Mouse (Mus musculus): Measurements from ENCODE around the gene Syk. TPM values are rescaled to one million over a fixed set of nuclear protein-coding genes. Genes with fewer than 3 reads are reported as not detected.
A peak's percentile ranks its signal among the peaks of the same experiment; 100 is the strongest.

Syk gene
- total RNA-seq, 4 experiments from 2014 or later = 3.5 to 5.8 (median 4.2) TPM

DNA sequence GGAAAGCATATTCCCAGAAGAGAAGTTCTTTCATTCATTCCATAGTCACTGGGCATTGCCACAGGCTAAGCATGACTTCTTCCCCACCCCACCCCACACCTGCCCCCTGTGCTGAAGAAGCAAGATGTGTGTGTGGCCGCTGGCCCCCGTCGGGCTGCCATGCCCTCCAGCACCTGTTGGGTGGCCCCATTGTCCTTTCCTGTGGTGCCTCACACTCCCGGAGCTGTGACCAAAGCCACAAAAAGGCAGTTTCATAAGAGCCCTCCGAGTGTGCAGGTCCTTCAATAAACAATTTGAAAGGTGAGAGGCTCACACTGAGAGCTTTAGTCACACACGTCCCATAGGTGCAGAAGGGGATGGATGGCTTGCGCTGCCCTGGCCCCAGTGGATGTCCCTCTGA lies 16.2 kb upstream of the Syk start:
- no peak for DNase-seq (ENCODE audit: low spot score in 2 of 2)

DNA sequence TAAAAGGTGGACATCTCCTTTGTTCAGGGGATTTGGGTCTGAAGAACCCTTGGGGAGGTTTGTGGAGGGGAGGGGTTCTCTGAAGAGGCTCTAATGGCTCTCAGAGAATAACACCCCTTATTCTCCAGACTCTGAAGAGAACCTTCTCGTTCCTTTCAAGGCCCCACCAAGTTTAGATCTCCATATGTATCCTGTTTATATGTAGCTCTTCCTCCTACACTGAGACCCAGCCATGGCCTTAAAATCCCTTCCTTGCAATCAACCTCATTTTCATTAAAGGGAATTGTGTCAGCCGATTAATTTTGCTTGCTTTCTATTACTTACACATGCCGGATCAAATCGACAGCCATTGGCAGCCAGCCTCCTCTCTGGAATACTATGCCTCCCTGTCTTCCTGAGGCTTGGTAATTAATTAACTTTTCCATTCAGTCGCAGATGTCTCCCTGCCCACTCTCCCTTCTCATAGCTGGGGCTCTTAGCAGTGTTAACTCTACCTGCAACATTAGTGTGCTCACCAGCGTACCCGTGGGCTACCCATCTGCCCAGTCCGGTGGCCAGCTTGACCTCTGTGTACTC lies 13.7 kb upstream of the Syk start:
- DNase-seq (ENCODE audit: low spot score in 2 of 2) = peak; percentile 26 to 50

- peak; percentile 75 to 78 for DNase-seq (ENCODE audit: low spot score in 2 of 2)
Observed at GRCm38 (mm10) chr13:52570276-52570675, 12.7 kb upstream of the Syk start.

DNA sequence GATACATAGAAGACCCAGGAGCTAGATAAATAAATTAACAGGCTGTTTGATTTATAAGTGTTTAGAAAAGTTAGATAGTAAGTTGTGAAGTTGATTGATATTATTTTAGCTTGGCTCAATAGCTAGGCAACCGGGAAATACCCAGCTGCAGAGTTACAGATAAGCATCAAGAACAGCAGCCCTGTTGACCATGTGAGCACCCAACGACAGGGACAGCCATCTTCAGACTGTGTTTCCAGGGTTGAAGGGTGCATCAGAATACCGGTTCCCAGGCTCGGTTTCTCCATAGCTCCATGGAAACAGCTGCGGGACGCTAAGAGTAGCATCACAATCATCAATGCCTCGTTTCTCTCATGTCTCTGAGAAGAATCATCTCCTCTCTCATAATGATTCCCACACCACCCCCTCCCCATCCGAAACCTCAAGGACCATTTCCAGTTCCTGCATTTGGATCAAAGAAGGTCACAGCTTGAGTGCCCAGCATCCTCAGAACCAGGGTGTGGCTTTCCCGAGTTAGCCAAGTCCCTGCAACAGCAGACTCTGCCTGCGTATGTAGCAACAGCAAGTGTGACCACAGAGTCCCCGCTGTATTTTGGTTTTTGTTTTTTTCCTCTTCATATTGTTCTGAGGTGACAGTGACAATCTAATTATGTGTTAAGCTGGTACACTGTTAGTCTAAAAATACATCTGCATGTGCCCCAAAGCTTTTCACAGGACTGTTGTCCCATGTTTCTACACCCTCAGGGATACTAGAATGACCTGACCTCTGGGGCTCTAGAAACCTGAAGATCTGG lies 11.2 kb upstream of the Syk start:
- no peak for DNase-seq (ENCODE audit: low spot score in 2 of 2)

DNA sequence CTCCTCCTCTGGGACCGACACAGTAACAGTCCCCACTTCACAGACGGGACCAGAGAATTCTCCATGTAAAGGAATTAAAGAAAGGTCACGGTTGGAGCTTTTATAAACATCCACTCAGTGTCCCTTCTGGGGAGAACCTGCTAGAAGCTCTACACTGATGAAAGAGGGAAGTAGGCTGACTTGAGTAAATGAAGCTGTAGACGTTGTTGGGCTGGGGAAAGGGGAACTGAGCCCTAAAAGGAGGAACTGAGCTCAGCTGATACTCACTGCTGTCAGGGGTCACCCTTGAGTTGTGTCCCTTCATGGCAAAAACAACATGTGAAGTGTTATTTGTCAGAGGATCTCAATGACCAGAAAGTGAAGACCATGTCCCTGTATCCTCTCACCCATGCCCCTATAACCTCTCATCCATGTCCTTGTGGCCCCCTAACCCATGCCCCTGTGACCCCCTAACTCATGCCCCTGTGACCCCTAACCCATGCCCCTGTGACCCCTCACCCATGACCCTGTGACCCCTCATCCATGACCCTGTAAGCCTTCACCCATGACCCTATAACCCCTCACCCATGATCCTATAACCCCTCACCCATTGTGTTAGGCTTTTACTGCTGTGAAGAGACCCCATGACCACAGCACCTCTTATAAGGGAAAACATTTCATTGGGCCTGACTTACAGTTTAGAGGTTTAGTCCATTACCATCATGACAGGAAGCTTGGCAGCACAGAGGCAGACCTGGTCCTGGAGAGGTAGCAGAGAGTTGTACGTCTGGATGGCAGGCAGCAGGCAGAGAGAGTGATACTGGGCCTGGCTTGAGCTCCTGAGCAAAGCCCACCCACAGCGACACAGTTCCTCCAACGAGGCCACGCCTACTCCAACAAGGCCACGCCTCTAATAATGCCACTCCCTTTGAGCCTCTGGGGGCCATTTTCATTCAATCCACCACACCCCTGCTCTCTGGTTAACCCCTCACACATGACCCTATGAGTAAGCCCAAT lies 10.2 kb upstream of the Syk start:
- DNase-seq (ENCODE audit: low spot score in 2 of 2) = no peak

DNA sequence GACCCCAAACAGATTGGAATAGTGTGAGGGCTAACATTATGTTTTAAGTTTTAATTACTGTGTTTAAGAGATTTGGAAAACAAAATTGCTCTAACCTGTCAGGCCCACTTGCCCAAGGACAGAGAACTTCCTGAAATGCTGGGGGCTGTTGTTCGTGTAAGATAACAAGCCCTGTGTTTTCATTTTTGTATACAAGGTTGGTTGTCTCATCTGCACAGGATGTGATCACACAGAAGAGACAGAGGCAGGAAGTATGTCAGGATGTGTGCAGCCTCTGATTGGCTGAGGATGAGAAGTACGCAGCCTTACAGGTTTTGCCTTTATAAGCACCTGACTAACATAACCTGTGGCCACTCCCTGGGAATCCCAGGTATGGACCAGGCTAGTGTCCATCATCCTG lies 8.7 kb upstream of the Syk start:
- DNase-seq (ENCODE audit: low spot score in 2 of 2) = no peak

DNA sequence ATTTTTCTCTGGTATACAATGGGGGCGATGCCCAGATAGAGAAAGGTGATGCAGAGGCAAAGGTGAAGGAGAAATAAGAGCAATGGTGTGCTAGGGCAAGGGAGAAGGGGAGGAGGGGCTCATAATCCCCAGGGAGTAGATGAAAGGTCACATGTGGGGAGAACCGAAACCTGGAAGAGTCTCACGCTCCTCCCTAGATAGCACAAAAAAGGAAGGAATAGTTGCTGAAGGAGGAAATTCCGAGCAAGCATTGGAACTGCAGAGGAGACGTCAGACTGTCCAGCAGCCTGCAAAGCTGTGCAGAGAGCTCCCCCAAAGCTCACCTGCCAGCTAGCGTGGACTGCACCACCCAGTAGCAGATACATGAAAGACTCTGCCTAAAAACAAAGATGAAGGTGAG lies 7.5 kb upstream of the Syk start:
- DNase-seq (ENCODE audit: low spot score in 2 of 2) = no peak

GRCm38 (mm10) chr13:52576021-52576614 lies 6.9 kb upstream of the Syk start:
- no peak for DNase-seq (ENCODE audit: low spot score in 2 of 2)

GRCm38 (mm10) chr13:52576841-52577240 lies 6.1 kb upstream of the Syk start:
- no peak for DNase-seq (ENCODE audit: low spot score in 2 of 2)

GRCm38 (mm10) chr13:52577326-52577920 lies 5.5 kb upstream of the Syk start:
- no peak for DNase-seq (ENCODE audit: low spot score in 2 of 2)

- no peak for DNase-seq (ENCODE audit: low spot score in 2 of 2)
Observed at GRCm38 (mm10) chr13:52577939-52578338, 5.0 kb upstream of the Syk start.

GRCm38 (mm10) chr13:52578776-52579175 lies 4.2 kb upstream of the Syk start:
- no peak for DNase-seq (ENCODE audit: low spot score in 2 of 2)

DNA sequence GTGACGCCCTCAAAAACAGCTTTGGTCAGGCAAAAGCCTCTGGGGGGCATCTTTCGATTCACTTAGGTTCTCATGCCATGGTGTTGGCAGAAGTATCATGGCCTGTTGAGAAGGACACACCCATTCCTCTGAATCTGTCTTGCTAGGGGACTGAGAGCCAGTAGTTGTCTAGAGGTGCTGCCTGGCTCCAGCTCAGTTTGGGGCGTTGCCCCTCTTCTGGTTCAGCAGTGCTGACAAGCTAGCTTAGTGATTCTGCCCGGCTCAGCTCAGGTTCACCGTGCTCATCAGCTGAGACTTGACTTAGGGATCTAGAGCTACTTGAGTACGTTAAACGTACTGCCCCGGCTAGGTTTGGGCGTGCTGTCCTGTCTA lies 481 bp upstream of the Syk start:
- no peak for DNase-seq (ENCODE audit: low spot score in 2 of 2)

DNA sequence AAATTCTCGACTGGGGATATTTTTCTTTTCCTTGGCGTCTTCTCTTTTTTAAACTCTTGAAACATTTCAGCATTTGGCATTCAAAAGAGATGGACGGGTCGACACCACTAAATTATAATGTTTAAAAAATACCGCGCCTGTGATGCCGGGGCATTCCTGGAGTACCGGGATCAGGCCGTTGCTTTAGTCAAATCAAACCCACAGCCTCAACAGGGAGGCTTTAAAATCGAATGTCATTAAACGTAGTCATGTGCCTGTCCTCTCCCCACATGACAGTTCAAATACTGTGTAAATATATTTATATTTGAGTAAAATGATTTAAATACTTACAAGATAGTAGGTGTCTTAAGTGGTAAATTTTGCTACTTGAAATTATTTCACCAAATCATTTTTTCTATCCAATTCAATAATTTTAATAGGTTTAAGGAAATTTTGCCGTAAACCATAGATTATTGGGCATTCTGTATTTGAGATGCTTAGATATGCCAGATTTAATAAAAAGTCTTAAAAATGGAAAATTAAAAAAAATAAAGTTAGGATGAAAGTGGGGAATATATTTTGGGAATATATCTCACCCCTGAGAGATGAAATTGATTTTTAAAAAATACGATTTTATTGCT lies 1.1 kb downstream of the Syk start:
- DNase-seq (ENCODE audit: low spot score in 2 of 2) = no peak

- DNase-seq (ENCODE audit: low spot score in 2 of 2) = no peak
Observed at GRCm38 (mm10) chr13:52584654-52585455, 1.9 kb downstream of the Syk start.

GRCm38 (mm10) chr13:52587761-52588160 lies 4.8 kb downstream of the Syk start:
- no peak for DNase-seq (ENCODE audit: low spot score in 2 of 2)

DNA sequence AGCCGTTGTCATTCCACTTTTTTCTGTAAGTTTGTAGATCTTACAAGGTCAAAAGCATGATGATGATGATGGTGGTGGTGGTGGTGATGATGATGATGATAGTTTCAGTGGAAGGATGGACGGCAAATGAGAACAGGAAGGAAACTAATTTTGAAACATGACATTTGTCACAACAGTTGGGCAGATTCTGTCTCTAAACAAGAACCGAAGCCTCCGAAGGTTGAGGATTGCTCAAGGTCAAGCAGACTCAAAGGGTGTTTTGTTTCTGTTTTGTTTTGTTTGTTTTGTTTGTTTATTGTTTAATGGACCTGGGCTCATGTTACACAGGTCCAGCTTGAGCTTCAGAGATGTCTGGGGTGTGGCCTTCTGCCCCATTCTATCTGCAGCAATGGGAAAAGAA lies 6.1 kb downstream of the Syk start:
- DNase-seq (ENCODE audit: low spot score in 2 of 2) = no peak

GRCm38 (mm10) chr13:52591831-52592230 lies 8.9 kb downstream of the Syk start:
- no peak for DNase-seq (ENCODE audit: low spot score in 2 of 2)

GRCm38 (mm10) chr13:52596692-52597091 lies 13.7 kb downstream of the Syk start:
- DNase-seq (ENCODE audit: low spot score in 2 of 2) = no peak

GRCm38 (mm10) chr13:52597092-52597678 lies 14.2 kb downstream of the Syk start:
- DNase-seq (ENCODE audit: low spot score in 2 of 2) = no peak
